Mouse (Mus musculus): ENCODE measurements around the gene Gm4131. TPM values are rescaled to one million over a fixed set of nuclear protein-coding genes. Genes with fewer than 3 reads are reported as not detected.

The Gm4131 gene
- polyA plus RNA-seq, 1 experiment from 2014 or later, result not detected

- Histone ChIP-seq H3K27me3 (ENCODE audit: control insufficient read depth, insufficient read depth, low read length) (peaks cover 2% of the 10 kb centered on the region; the same call in 1 of the 2 replicates), H3K4me3 (ENCODE audit: low read depth, low read length) (no peak overlapping the region), H3K4me1 (ENCODE audit: control insufficient read depth, insufficient read depth, low read length) (no peaks in the 10 kb centered on the region), H3K27ac (replicated peaks; ENCODE audit: low read depth, low read length) (no peak overlapping the region), H3K9me3 (ENCODE audit: control insufficient read depth, low read length) (no peaks in the 10 kb centered on the region), H3K9ac (ENCODE audit: low read length) (no peak overlapping the region), H3K36me3 (ENCODE audit: control insufficient read depth, insufficient read depth, low read length) (no peaks in the 10 kb centered on the region), H3K4me2 (ENCODE audit: low read depth, severe bottlenecking) (no peak overlapping the region)
- ATAC-seq (ENCODE audit: insufficient number of reproducible peaks, low FRiP score, low TSS enrichment, low read depth) (no peak), DNase-seq (ENCODE audit: low spot score) (no peak)
- 78% methylated on average over 6 of the region's 6 CpGs for WGBS
These were observed 98.5 kb downstream of the Gm4131 start for GRCm38 (mm10) chr14:62468119-62468752.

GRCm38 (mm10) chr14:62464966-62465365 lies 101.8 kb downstream of the Gm4131 start:
- no peak overlapping the region for H3K9ac ChIP-seq (ENCODE audit: low read length)
- no peak overlapping the region for H3K4me3 ChIP-seq (ENCODE audit: low read depth, low read length)
- ATAC-seq (ENCODE audit: insufficient number of reproducible peaks, low FRiP score, low TSS enrichment, low read depth), result no peak
- DNase-seq (ENCODE audit: low spot score), result peak; percentile 32
- peaks cover 2% of the 10 kb centered on the region; the same call in 1 of the 2 replicates for H3K27me3 ChIP-seq (ENCODE audit: control insufficient read depth, insufficient read depth, low read length)
- no peaks in the 10 kb centered on the region for H3K9me3 ChIP-seq (ENCODE audit: control insufficient read depth, low read length)
- peak overlapping the region; percentile 13; the same call in 1 of the 2 replicates for H3K4me2 ChIP-seq (ENCODE audit: low read depth, severe bottlenecking)
- no peak overlapping the region for H3K27ac ChIP-seq (replicated peaks; ENCODE audit: low read depth, low read length)
- 25% methylated on average over 9 of the region's 9 CpGs for WGBS
- H3K36me3 ChIP-seq (ENCODE audit: control insufficient read depth, insufficient read depth, low read length), result no peaks in the 10 kb centered on the region
- no peaks in the 10 kb centered on the region for H3K4me1 ChIP-seq (ENCODE audit: control insufficient read depth, insufficient read depth, low read length)

- 68% methylated on average over 11 of the region's 11 CpGs for WGBS
- DNase-seq (ENCODE audit: low spot score) (no peak), ATAC-seq (ENCODE audit: insufficient number of reproducible peaks, low FRiP score, low TSS enrichment, low read depth) (no peak)
- H3K4me1 ChIP-seq (ENCODE audit: control insufficient read depth, insufficient read depth, low read length), result no peaks in the 10 kb centered on the region
- H3K27me3 ChIP-seq (ENCODE audit: control insufficient read depth, insufficient read depth, low read length), result peaks cover 2% of the 10 kb centered on the region; the same call in 1 of the 2 replicates
- H3K4me2 ChIP-seq (ENCODE audit: low read depth, severe bottlenecking), result no peak overlapping the region
- no peak overlapping the region for H3K27ac ChIP-seq (replicated peaks; ENCODE audit: low read depth, low read length)
- H3K36me3 ChIP-seq (ENCODE audit: control insufficient read depth, insufficient read depth, low read length), result no peaks in the 10 kb centered on the region
- no peak overlapping the region for H3K4me3 ChIP-seq (ENCODE audit: low read depth, low read length)
- no peaks in the 10 kb centered on the region for H3K9me3 ChIP-seq (ENCODE audit: control insufficient read depth, low read length)
- H3K9ac ChIP-seq (ENCODE audit: low read length), result no peak overlapping the region
These were observed 107.2 kb downstream of the Gm4131 start for GRCm38 (mm10) chr14:62459541-62459940.

- Histone ChIP-seq H3K9me3 (ENCODE audit: control insufficient read depth, low read length) (no peaks in the 10 kb centered on the region), H3K4me2 (ENCODE audit: low read depth, severe bottlenecking) (no peak overlapping the region)
- 22% methylated on average over 22 of the region's 22 CpGs for WGBS
These were observed 109.1 kb downstream of the Gm4131 start for GRCm38 (mm10) chr14:62457420-62458181.

GRCm38 (mm10) chr14:62456239-62456747 lies 110.4 kb downstream of the Gm4131 start, which contains the start of gene Gucy1b2:
Gene Gucy1b2, minus strand, starts transcription at chr14:62456289.
- no peak within 1 kb of the TSS for H3K4me2 ChIP-seq (ENCODE audit: low read depth, severe bottlenecking)

More at GRCm38 (mm10) chr14:62457420-62458181, 109.1 kb downstream of the Gm4131 start:
- no peak overlapping the region for H3K9ac ChIP-seq (ENCODE audit: low read length)
- H3K36me3 ChIP-seq (ENCODE audit: control insufficient read depth, insufficient read depth, low read length), result no peaks in the 10 kb centered on the region
- 0 out of 2 replicates have a peak, but pooled peaks cover 2% of the 10 kb centered on the region for H3K27me3 ChIP-seq (ENCODE audit: control insufficient read depth, insufficient read depth, low read length)
- no peak overlapping the region for H3K4me3 ChIP-seq (ENCODE audit: low read depth, low read length)
- H3K4me1 ChIP-seq (ENCODE audit: control insufficient read depth, insufficient read depth, low read length), result no peaks in the 10 kb centered on the region
- H3K27ac ChIP-seq (replicated peaks; ENCODE audit: low read depth, low read length), result no peak overlapping the region
- peak; percentile 92 for DNase-seq (ENCODE audit: low spot score)
- ATAC-seq (ENCODE audit: insufficient number of reproducible peaks, low FRiP score, low TSS enrichment, low read depth), result no peak

GRCm38 (mm10) chr14:62455570-62455879 lies 111.2 kb downstream of the Gm4131 start:
- ATAC-seq (ENCODE audit: insufficient number of reproducible peaks, low FRiP score, low TSS enrichment, low read depth) (no peak), DNase-seq (ENCODE audit: low spot score) (no peak)
- 74% methylated on average over 5 of the region's 5 CpGs for WGBS
- no peak overlapping the region for H3K27ac ChIP-seq (replicated peaks; ENCODE audit: low read depth, low read length)
- no peaks in the 10 kb centered on the region for H3K9me3 ChIP-seq (ENCODE audit: control insufficient read depth, low read length)
- H3K4me1 ChIP-seq (ENCODE audit: control insufficient read depth, insufficient read depth, low read length), result no peaks in the 10 kb centered on the region
- no peaks in the 10 kb centered on the region for H3K36me3 ChIP-seq (ENCODE audit: control insufficient read depth, insufficient read depth, low read length)
- no peak overlapping the region for H3K9ac ChIP-seq (ENCODE audit: low read length)
- no peak overlapping the region for H3K4me2 ChIP-seq (ENCODE audit: low read depth, severe bottlenecking)
- 0 out of 2 replicates have a peak, but pooled peaks cover 2% of the 10 kb centered on the region for H3K27me3 ChIP-seq (ENCODE audit: control insufficient read depth, insufficient read depth, low read length)
- no peak overlapping the region for H3K4me3 ChIP-seq (ENCODE audit: low read depth, low read length)

More at GRCm38 (mm10) chr14:62456239-62456747, 110.4 kb downstream of the Gm4131 start, which contains the start of gene Gucy1b2:
- Histone ChIP-seq H3K27me3 (ENCODE audit: control insufficient read depth, insufficient read depth, low read length) (0 out of 2 replicates have a peak, but pooled peaks cover 2% of the 10 kb centered on the region), H3K4me1 (ENCODE audit: control insufficient read depth, insufficient read depth, low read length) (no peaks in the 10 kb centered on the region), H3K27ac (replicated peaks; ENCODE audit: low read depth, low read length) (no peak within 1 kb of the TSS), H3K4me3 (ENCODE audit: low read depth, low read length) (no peak within 1 kb of the TSS), H3K9ac (ENCODE audit: low read length) (no peak within 1 kb of the TSS), H3K9me3 (ENCODE audit: control insufficient read depth, low read length) (no peaks in the 10 kb centered on the region), H3K36me3 (ENCODE audit: control insufficient read depth, insufficient read depth, low read length) (no peaks in the 10 kb centered on the region)
- no peak for ATAC-seq (ENCODE audit: insufficient number of reproducible peaks, low FRiP score, low TSS enrichment, low read depth)
- WGBS, result 77% methylated on average over 9 of the region's 9 CpGs
- DNase-seq (ENCODE audit: low spot score), result no peak

GRCm38 (mm10) chr14:62454760-62455569 lies 111.8 kb downstream of the Gm4131 start:
- H3K27me3 ChIP-seq (ENCODE audit: control insufficient read depth, insufficient read depth, low read length), result 0 out of 2 replicates have a peak, but pooled peaks cover 2% of the 10 kb centered on the region
- DNase-seq (ENCODE audit: low spot score) (no peak), ATAC-seq (ENCODE audit: insufficient number of reproducible peaks, low FRiP score, low TSS enrichment, low read depth) (no peak)
- no peak overlapping the region for H3K9ac ChIP-seq (ENCODE audit: low read length)
- 62% methylated on average over 9 of the region's 9 CpGs for WGBS
- H3K4me1 ChIP-seq (ENCODE audit: control insufficient read depth, insufficient read depth, low read length), result no peaks in the 10 kb centered on the region
- no peak overlapping the region for H3K27ac ChIP-seq (replicated peaks; ENCODE audit: low read depth, low read length)
- H3K36me3 ChIP-seq (ENCODE audit: control insufficient read depth, insufficient read depth, low read length), result no peaks in the 10 kb centered on the region
- H3K9me3 ChIP-seq (ENCODE audit: control insufficient read depth, low read length), result no peaks in the 10 kb centered on the region
- no peak overlapping the region for H3K4me2 ChIP-seq (ENCODE audit: low read depth, severe bottlenecking)
- H3K4me3 ChIP-seq (ENCODE audit: low read depth, low read length), result no peak overlapping the region

- Histone ChIP-seq H3K27ac (replicated peaks; ENCODE audit: low read depth, low read length) (no peak overlapping the region), H3K27me3 (ENCODE audit: control insufficient read depth, insufficient read depth, low read length) (0 out of 2 replicates have a peak, but pooled peaks cover 2% of the 10 kb centered on the region), H3K4me3 (ENCODE audit: low read depth, low read length) (no peak overlapping the region), H3K36me3 (ENCODE audit: control insufficient read depth, insufficient read depth, low read length) (no peaks in the 10 kb centered on the region), H3K9me3 (ENCODE audit: control insufficient read depth, low read length) (no peaks in the 10 kb centered on the region), H3K4me2 (ENCODE audit: low read depth, severe bottlenecking) (no peak overlapping the region), H3K9ac (ENCODE audit: low read length) (no peak overlapping the region), H3K4me1 (ENCODE audit: control insufficient read depth, insufficient read depth, low read length) (no peaks in the 10 kb centered on the region)
- no peak for ATAC-seq (ENCODE audit: insufficient number of reproducible peaks, low FRiP score, low TSS enrichment, low read depth)
- no peak for DNase-seq (ENCODE audit: low spot score)
- WGBS, result 77% methylated on average over 3 of the region's 3 CpGs
These were observed 112.6 kb downstream of the Gm4131 start for GRCm38 (mm10) chr14:62454136-62454535.

All from limb, embryonic 11.5 days (tissue).